Mouse (Mus musculus) stomach, embryonic 16.5 days (tissue): ENCODE results near the gene Slc25a45. TPM values are rescaled to one million over a fixed set of nuclear protein-coding genes. Genes with fewer than 3 reads are reported as not detected.

Experiments
- ATAC-seq: fragments of 200-750 bp; cut with Nextera tagmentation; 2 replicates; pipeline ENCODE4 v1.8.0; 2017; ENCODE audit warnings: moderate number of reproducible peaks, moderate TSS enrichment; ENCODE audit not compliant: insufficient read depth, low FRiP score
- H3K27ac ChIP-seq: fragments of 300-500 bp; sonication (generic); 2 replicates; pipeline ENCODE4 v1.5.1; 2014; ENCODE audit warnings: low read length
- H3K27me3 ChIP-seq: fragments of 300-500 bp; sonication (generic); 2 replicates; pipeline ENCODE4 v1.6.1; 2014; ENCODE audit warnings: low read length, control low read depth, mixed read lengths; ENCODE audit not compliant: control insufficient read depth, insufficient read depth
- H3K36me3 ChIP-seq: fragments of 300-500 bp; sonication (generic); 2 replicates; pipeline ENCODE4 v1.6.1; 2014; ENCODE audit warnings: low read length; ENCODE audit not compliant: control insufficient read depth, insufficient read depth
- H3K4me1 ChIP-seq: fragments of 300-500 bp; sonication (generic); 2 replicates; pipeline ENCODE4 v1.6.1; 2014; ENCODE audit warnings: low read length, control low read depth, mixed read lengths; ENCODE audit not compliant: control insufficient read depth, insufficient read depth
- H3K4me2 ChIP-seq: fragments of 300-500 bp; sonication (generic); 2 replicates; pipeline ENCODE4 v1.6.1; 2014; ENCODE audit warnings: low read depth, low read length, mixed read lengths
- H3K4me3 ChIP-seq: fragments of 300-500 bp; sonication (generic); replicated peaks from 2 replicates; pipeline ENCODE4 v1.5.1; 2014; ENCODE audit warnings: mild to moderate bottlenecking, low read length
- H3K9ac ChIP-seq: fragments of 300-500 bp; sonication (generic); 2 replicates; pipeline ENCODE4 v1.6.1; 2014; ENCODE audit warnings: low read length
- H3K9me3 ChIP-seq: fragments of 300-500 bp; sonication (generic); replicated peaks from 2 replicates; pipeline ENCODE4 v1.6.1; 2016; ENCODE audit warnings: low read length, control low read depth; ENCODE audit not compliant: control insufficient read depth
- WGBS: fragments of 180-500 bp; shearing (Covaris S2); extraction: QIAGEN DNeasy Blood & Tissue Kit; methylation state at CpG from one replicate; pipeline ENCODE4 v1.1.7; 2014; 5-methylcytosine and 5-hydroxymethylcytosine counted together
- polyA plus RNA-seq: library from polyadenylated mRNA; unstranded; fragments of >200 nt; fragmentation: Nextera tagmentation; extraction: Ambion mirVana; gene quantifications from 2 replicates; pipeline ENCODE4 v1.2.1, GENCODE M21; 2015

Slc25a45 gene
- polyA plus RNA-seq, 1 experiment from 2014 or later, result 5.1 TPM

GRCm38 (mm10) chr19:5839317-5840085 is 38.1 kb upstream of the Slc25a45 start:
- Histone ChIP-seq H3K4me3 (no peak overlapping the region), H3K9ac (no peak overlapping the region), H3K4me2 (no peak overlapping the region), H3K27me3 (no peaks in the 10 kb centered on the region), H3K4me1 (peaks cover 23% of the 10 kb centered on the region), H3K27ac (no peak overlapping the region), H3K36me3 (peaks cover 5% of the 10 kb centered on the region; the same call in 1 of the 2 replicates), H3K9me3 (no peaks in the 10 kb centered on the region)
- 61% methylated on average over 14 of the region's 14 CpGs for WGBS
- no peak for ATAC-seq

DNA sequence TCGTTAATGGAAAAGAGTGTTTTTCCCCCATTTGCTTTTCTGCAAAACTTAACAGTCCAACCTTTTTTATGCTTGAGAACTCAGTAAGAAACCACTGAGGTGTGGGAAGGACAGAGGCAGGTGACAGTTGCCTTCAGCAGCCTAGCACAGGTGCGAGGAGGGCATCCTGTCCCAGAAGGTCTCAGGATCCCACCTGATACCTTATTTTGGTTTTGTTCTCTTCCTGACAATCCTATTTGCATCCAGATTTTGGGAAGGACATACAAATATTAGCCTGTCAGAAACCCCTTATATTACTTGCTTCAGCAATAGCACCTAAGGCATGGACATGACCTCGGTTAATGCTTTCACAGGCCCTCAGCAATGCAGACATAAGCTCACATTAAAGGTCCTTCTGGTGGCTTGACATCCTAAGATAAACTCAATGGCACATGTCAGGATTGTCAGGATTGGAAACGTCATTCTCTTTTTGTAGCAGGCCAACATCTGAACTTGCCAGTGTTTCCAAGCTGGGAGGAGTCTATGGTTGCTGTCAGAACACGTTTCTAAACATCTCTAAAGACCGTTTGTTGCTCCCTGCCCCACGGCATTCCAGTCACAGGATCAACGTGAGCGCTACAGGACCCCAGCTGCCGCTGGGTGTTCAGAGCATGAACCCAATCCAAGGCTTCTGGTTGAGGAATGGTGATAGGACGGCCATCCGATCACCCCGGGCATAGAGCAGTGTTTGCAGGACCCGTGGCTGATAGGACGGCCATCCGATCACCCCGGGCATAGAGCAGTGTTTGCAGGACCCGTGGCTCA is 37.3 kb upstream of the Slc25a45 start:
- Histone ChIP-seq H3K4me2 (peak overlapping the region; percentile 80), H3K9me3 (no peaks in the 10 kb centered on the region), H3K27me3 (no peaks in the 10 kb centered on the region), H3K36me3 (peaks cover 5% of the 10 kb centered on the region; the same call in 1 of the 2 replicates), H3K27ac (0 out of 2 replicates have a peak overlapping the region, but pooled peaks have one; percentile 8), H3K4me3 (no peak overlapping the region), H3K4me1 (peaks cover 31% of the 10 kb centered on the region), H3K9ac (peak overlapping the region; percentile 43; the same call in 1 of the 2 replicates)
- ATAC-seq, result no peak
- 53% methylated on average over 18 of the region's 18 CpGs for WGBS

- WGBS, result 85% methylated on average over 9 of the region's 9 CpGs
- H3K4me3 ChIP-seq, result peak overlapping the region; percentile 51; the same call in 1 of the 2 replicates
- H3K27me3 ChIP-seq, result no peaks in the 10 kb centered on the region
- H3K4me2 ChIP-seq, result peak overlapping the region; percentile 80
- 0 out of 2 replicates have a peak overlapping the region, but pooled peaks have one; percentile 8 for H3K27ac ChIP-seq
- no peaks in the 10 kb centered on the region for H3K9me3 ChIP-seq
- H3K4me1 ChIP-seq, result peaks cover 34% of the 10 kb centered on the region
- peaks cover 3% of the 10 kb centered on the region; the same call in 1 of the 2 replicates for H3K36me3 ChIP-seq
- ATAC-seq, result no peak
- H3K9ac ChIP-seq, result peak overlapping the region; percentile 43; the same call in 1 of the 2 replicates
Observed at GRCm38 (mm10) chr19:5840890-5841388, 36.7 kb upstream of the Slc25a45 start.

GRCm38 (mm10) chr19:5841389-5841946 is 36.1 kb upstream of the Slc25a45 start:
- no peak for ATAC-seq
- Histone ChIP-seq H3K9me3 (no peaks in the 10 kb centered on the region), H3K4me2 (peak overlapping the region; percentile 80), H3K4me1 (peaks cover 34% of the 10 kb centered on the region), H3K4me3 (peak overlapping the region; percentile 51), H3K36me3 (no peaks in the 10 kb centered on the region; the same call in 1 of the 2 replicates), H3K27me3 (no peaks in the 10 kb centered on the region), H3K27ac (peak overlapping the region; percentile 98), H3K9ac (0 out of 2 replicates have a peak overlapping the region, but pooled peaks have one; percentile 1)
- WGBS, result 52% methylated on average over 4 of the region's 4 CpGs

- Histone ChIP-seq H3K27me3 (no peaks in the 10 kb centered on the region), H3K27ac (peak overlapping the region; percentile 98), H3K9me3 (no peaks in the 10 kb centered on the region), H3K9ac (peak overlapping the region; percentile 51), H3K4me3 (peak overlapping the region; percentile 51), H3K36me3 (no peaks in the 10 kb centered on the region), H3K4me2 (peak overlapping the region; percentile 80), H3K4me1 (peaks cover 39% of the 10 kb centered on the region)
- WGBS, result 68% methylated on average over 5 of the region's 5 CpGs
- ATAC-seq, result no peak
Observed at GRCm38 (mm10) chr19:5841999-5842784, 35.4 kb upstream of the Slc25a45 start.

- 67% methylated on average over 9 of the region's 9 CpGs for WGBS
- ATAC-seq, result no peak
- peak overlapping the region; percentile 51 for H3K4me3 ChIP-seq
- peak overlapping the region; percentile 98 for H3K27ac ChIP-seq
- no peaks in the 10 kb centered on the region for H3K9me3 ChIP-seq
- no peaks in the 10 kb centered on the region for H3K36me3 ChIP-seq
- H3K27me3 ChIP-seq, result no peaks in the 10 kb centered on the region
- peak overlapping the region; percentile 80 for H3K4me2 ChIP-seq
- H3K9ac ChIP-seq, result peak overlapping the region; percentile 79
- H3K4me1 ChIP-seq, result peaks cover 48% of the 10 kb centered on the region
Observed at GRCm38 (mm10) chr19:5842785-5843730, 34.5 kb upstream of the Slc25a45 start.

DNA sequence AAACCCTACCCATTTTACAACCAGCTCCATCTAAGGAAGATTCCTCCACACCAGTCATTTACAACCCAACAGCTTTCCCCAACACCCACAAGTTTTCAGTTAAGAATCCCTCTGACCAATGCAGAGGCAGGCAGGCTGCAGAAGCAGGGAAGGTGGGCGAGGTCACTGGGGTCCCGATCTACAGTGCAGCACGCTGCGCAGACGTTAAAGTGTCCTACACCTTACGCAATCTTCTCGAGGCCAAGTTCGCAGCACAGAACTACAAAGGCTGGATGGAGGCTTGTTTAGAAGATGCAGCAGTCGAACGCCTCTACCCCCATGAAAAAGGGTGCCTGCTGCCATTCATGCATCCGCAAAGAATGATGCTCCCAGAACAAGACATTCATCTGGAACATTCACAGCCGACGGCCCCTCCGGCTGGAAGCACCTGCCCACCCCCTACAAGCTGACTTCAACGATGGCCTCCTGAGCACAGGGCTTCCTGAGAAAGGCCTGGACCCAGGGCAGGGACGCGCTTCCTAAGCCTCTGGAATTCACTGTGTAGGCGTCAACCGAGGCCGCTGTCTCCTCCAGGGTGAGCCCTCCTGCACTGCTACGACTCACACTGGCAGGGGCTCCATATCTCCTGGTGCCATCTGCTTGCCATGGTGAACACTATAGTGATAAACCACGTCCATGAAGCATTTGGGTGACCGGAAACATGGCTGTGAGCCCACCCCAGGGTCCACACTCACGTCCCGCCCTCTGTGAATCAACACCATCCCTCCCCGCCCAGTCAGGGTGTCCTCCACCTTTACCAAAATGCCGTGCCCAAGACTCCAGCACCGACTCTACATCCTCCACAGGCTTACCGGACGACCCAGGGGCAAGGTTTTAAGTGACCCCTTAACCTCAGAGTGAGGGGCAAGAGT is 33.6 kb upstream of the Slc25a45 start:
- WGBS, result 68% methylated on average over 30 of the region's 30 CpGs
- Histone ChIP-seq H3K36me3 (no peaks in the 10 kb centered on the region), H3K4me2 (peak overlapping the region; percentile 80), H3K9ac (peak overlapping the region; percentile 79), H3K4me1 (peaks cover 57% of the 10 kb centered on the region), H3K27me3 (no peaks in the 10 kb centered on the region), H3K27ac (peak overlapping the region; percentile 98), H3K9me3 (no peaks in the 10 kb centered on the region), H3K4me3 (peak overlapping the region; percentile 51)
- ATAC-seq, result no peak
